Mouse (Mus musculus): ENCODE data around the gene Paqr9.
"Not testable (repeated sequence)": the region's sequence is repeated elsewhere in the genome, so short reads cannot be mapped to it uniquely, and the experiment has no call there.

Gene Paqr9

DNA sequence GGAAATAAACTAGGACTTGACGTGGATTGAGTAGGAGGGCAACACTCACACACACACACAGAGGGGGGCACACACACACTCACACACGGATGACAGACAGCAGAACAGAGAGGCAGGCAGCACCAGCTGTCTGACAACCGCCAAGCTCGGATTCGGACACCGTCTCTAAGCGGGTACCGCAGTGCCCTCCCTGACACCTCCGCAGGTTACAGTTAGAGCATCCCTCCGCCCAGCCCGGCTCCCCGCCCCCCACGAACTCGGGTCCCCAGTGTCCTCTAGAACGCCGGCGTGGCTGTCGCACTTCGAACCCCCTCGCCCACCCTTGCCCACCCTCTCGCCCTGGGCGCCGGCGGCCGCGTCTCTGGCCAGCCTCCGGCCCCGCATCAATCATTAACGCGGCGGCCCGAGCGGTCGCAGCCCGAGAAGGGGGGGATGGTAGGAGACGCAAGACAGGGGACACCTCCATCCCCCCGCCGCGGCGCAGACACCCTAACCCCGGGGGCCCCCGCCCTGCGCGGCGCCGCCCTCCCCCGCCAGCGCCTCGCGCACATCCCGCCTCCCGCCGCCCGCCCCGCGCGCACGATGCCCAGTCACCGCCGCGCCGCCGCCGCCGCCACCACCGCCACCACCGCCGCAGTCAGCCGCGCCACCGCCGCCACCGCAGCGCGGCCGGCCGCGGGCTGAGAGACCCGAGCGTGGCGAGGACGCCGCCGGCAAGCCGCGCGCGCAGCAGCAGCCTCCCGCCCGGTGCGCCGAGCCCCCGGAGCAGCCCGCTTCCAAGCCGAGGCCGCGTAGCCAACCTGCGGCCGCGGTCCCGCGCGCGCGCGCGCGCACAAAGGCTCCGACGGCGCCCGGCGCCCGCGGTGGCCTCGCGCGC lies at the start of gene Paqr9:
TSS of gene Paqr9 (plus strand) at position 599 of the 877 bp plus-strand sequence.
- DNase-seq (ENCODE audit: low spot score), result no peak

DNA sequence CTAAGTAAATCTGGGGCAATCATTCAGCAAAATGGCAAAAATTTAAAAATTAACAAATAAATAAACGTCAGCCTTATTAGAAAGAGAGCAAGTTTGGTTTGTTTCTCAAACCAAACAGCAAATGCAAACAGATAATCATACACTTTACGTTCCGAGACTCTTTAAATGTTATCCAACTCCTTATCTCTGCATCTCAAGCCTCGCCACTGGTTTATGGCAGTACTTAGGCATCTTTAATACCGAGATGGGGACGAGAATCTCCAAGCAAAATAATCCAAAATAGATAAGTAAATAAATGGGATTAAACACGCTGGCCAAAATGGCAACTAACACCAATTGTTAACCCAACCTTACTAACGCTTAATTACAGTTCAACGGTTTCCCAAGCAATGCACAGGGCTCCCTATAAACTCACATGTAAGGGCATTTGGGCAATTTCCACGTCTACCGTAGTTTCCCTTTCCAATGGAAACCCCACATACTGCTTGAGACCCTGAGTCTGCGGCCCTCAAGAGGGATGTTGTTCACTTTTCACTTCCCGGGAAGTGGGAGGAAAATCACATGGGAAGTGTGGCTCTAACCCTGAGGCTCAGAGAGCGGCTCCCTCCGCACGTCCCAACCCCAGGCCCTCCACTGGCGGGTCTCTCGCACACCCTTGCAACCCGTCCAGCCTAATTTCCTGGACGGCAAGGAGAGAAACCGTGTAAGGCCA lies 48.6 kb upstream of the Paqr9 start:
- no peak for DNase-seq (ENCODE audit: low spot score)

DNA sequence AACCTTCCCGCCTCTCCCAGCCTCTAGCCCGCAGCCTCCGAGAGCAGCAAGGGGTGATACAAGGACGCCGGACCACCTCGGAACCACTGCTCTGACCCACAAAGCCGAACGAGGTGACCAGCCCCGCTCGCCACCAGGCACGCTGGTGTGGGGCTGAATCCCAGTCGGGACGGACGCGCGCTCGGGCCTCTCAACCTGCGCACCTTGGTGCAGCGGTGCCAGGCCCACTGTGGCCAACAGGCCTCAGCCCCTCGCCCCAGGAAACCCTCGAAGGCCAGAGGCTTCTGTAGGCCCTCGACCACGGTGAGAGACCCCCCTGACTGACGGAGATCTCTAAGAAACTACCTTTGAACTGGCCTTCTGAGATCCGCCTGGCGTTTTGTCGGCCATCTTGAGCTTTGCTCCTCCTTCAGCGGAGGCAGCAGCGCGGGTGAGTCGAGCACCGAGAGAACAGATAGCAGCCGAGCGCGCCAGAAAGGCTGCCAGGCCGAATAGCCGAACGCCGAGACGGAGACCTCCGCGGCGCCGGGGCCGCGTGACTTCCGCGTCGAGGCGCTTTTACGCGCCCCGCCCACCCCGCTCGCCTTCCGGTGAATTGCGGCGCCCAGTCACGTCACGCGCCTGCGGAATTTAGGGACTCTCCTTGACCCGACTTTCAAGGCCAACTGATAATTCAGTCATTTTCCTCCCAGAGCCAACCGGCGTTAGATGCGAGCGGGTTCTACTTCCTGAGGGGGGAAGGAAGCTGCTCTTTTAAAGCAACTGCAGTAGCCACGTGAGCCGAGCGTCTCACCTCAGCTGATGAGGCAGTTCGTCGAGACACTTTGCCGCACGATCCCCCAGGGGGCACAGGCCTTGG lies 47.8 kb upstream of the Paqr9 start, which contains the start of gene U2surp:
TSS of gene U2surp (minus strand) at position 525 of the 859 bp plus-strand sequence.
- peak; percentile 81 for DNase-seq (ENCODE audit: low spot score)

DNA sequence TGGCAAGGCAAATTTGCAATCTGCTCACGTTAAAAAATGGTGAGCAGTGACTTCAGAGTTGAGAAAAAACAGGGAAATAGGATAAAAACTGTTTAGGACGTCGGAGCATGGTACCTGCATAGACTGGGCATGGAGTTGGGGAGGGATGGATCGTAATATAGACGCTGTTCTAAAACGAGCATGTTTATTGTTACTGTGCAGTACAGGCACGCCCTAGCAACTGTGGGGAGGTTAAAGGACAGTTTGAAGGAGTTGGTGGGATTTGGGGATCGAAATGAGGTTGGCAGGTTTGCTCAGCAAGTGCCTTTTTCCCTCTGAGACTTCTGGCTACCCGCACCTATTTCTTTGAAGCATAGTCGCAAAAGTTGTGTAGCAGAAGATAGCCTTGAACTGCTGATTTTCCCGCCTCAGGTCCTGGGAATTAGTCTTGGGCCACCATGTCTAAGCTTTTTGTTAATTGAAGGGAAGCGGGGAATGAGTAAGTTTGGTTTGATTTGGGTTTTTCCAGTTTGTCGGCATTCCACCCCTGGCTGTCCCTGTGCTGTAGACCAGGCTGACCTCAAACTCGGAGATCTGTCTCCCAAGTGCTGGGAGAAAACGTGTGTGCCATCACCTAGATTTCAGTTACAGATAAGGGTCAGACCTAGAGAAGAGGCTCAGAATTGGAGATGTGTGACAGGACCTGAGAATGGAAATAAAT lies 47.0 kb upstream of the Paqr9 start:
- no peak for DNase-seq (ENCODE audit: low spot score)

DNA sequence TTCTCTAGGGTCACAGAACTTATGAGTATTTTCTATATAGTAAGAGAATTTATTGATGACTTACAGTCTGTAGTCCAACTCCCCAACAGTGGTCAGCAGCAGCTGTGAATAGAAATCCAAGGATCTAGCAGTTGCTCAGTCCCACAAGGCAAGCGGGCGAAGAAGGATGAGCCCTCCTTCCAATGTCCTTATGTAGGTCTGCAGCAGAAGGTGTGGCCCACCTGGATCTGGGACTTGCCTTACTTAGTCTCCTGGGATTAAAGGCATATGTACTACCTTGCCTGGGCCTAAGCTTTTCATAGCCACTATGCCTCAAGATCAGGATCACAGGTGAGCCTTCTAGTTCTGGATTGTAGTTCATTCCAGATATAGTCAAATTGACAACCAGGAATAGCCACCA lies 45.7 kb upstream of the Paqr9 start:
- no peak for DNase-seq (ENCODE audit: low spot score)

DNA sequence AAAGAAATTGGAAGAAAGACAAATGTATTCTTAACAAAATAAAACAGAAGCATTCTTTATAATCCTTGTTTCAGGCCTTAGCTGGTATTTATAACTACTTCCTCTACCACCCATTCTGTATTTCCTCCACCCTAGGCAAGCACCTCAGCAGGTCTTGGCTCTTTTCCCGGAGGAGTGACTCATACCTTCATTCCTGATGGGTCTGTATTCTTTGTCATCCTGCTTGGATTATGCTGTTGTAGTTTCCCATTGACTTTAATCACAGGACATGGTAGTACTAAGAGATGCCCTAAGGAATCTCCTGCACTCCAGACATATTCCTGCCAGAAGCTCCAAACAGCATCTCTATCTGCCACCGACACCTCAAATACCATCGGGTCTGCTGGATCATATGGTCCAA lies 45.1 kb upstream of the Paqr9 start:
- DNase-seq (ENCODE audit: low spot score), result not testable (repeated sequence)

DNA sequence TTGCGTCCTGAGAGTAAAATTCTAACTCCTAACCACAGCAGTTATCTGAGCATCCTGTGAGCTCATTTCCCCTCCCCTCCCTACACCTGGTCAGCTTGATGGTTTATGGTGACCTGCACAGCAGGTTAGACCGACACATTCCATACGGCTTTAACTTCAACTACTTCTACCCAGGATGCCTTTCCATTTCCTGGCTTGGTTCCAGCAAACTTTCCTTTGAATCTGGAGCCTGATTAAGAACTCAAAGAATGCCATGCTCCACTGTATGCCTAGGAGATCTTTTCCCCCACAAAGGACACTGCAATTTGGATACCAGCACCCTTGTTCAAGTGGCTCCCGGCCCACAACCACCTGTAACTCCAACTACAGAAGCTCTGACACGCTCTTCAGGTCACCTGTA lies 38.9 kb upstream of the Paqr9 start:
- no peak for DNase-seq (ENCODE audit: low spot score)

DNA sequence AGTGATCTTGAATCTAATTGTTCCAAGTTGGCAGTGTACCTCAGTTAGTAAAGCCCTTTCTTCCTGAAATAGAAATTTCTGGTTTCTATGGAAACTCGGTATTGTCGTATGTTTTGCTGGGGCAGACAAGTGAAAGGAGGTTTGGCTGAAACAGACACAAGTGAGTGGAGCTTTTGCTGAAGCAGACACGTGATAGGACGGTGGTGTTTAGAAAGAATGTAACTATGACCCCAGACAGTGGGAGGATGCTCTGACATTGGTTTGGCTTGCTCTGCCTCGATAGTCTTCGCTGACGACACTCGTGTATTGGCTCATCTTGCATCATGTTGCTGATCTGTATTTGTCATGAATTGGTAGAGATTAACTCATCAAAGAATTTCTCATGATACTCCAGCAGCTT lies 38.4 kb upstream of the Paqr9 start:
- no peak for DNase-seq (ENCODE audit: low spot score)

DNA sequence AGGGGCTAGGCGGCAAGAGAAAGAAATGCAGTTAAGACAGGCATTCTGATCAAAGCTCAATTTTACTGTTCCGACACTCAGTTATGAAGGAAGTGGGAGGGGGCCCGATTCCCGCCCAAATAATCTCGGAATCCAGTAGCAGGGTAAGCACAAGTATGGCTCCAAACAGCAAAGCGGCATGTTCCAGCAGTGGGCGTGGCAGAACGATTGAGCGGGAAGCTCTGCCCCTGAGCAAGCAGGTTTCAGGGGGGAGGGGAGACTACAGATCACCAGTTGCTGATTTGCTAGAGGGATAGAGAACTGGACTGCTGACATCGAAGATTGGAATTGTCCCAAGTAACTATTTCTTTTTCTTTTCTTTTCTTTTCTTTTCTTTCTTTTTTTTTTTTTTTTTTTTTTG lies 37.9 kb upstream of the Paqr9 start:
- no peak for DNase-seq (ENCODE audit: low spot score)

DNA sequence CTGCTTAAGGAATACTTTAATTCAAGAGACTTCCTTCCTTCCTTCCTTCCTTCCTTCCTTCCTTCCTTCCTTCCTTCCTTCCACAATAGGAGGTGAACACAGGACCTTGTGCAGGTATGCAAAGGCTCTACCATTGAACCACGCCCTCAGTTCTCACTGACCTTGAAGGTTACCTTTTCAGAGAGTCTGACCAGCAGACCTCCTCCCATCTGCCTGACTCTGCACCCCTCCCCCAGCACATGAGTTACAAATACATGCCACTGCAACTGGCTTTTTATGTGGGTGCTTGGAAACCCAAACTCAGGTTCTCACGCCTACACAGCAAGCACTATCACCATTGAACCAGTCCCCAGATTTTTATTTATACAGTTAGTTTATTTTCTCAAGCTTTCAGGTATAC lies 36.9 kb upstream of the Paqr9 start:
- no peak for DNase-seq (ENCODE audit: low spot score)

DNA sequence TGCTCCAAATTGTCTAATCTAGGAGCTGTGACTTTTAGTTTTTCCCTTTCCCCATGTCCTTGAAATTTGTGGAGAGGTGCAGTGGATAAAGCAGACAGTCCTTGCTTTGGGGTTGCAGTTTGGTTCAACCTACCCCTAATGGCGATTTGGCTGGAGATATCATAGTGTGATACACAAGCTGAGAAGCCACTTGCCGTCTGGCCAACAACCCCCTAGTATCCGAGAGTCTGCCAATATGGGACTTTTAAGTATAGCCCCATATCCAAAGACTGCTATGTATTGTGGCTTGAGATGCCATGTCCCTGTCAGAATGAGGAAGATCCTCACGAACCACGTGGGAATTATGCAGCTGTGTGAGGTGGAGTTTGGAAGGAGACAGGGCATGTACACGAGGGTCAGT lies 34.1 kb upstream of the Paqr9 start:
- DNase-seq (ENCODE audit: low spot score), result no peak

DNA sequence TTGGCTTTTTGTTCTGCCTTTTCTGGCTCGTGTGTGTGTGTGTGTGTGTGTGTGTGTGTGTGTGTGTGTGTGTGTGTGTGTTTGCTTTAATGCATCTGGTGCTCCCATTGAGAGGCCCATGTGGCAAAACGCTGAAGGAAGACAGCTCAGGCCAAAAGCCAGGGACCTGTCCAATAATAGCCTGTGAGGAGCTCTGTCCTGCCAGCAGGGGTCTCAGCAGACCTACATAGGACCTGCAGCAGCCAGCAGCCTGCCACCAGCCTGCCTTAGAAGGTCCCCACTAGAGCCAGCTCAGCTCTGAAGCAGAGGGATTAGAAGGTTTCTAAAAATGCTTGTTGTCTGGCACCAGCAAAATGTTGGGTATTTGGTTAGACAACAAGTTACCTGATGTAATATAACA lies 33.5 kb upstream of the Paqr9 start:
- DNase-seq (ENCODE audit: low spot score), result no peak

DNA sequence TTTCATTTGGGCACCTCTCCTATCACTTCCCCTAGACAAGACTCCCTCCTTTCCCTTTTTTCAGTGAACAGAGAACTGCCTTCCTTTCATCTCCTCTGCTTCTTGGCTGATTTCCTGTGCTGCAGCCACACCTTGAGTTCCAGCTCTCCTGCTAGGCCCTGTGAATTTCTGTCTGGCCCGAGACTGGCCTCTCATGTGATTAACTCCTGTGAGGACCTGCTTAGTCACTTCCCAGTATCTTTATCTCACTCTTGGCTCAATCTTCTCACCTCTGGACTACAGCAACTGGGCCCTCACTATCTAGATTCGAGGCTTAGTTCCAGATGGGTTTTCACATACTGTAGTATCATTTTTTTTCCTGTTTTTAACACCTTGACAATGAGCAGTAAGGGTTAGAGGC lies 31.8 kb upstream of the Paqr9 start:
- DNase-seq (ENCODE audit: low spot score), result no peak

DNA sequence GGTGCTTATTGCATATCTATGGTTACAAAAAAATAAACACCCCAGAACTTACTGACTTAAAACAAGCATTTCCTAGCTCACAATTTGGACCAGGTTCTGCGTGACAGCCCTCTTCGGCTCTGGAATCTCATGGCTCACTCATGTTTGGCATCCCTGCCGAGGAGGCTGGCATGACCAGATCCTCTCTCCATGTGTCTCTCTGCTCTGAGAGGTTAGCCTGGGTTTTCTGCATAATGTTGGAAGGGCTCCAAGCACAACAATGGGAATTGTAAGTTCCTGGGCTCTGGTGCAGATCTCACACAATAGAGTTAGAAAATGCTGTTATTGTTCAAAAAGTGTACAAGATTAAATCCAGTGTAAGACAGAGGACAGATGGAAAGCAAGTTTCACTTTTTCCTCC lies 28.3 kb upstream of the Paqr9 start:
- DNase-seq (ENCODE audit: low spot score), result no peak

DNA sequence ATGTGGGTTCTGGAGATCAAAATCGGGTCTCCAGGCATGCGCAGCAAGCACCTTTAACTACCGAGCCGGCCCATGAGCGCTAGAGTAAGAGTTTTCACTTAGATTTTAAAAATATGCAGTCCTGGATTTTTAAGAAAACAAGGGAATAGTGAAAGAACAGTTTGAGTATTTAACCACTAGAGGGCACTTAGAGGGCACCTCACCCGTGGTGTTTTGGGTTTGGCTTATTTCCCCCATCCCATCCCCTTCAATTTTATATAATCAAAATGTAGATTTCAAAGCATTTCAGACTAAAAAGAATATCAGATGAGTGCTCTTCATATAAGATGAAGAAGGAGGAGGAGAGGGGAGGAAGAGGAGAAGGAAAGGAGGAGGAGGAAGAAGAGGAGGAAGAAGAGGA lies 25.6 kb upstream of the Paqr9 start:
- no peak for DNase-seq (ENCODE audit: low spot score)

DNA sequence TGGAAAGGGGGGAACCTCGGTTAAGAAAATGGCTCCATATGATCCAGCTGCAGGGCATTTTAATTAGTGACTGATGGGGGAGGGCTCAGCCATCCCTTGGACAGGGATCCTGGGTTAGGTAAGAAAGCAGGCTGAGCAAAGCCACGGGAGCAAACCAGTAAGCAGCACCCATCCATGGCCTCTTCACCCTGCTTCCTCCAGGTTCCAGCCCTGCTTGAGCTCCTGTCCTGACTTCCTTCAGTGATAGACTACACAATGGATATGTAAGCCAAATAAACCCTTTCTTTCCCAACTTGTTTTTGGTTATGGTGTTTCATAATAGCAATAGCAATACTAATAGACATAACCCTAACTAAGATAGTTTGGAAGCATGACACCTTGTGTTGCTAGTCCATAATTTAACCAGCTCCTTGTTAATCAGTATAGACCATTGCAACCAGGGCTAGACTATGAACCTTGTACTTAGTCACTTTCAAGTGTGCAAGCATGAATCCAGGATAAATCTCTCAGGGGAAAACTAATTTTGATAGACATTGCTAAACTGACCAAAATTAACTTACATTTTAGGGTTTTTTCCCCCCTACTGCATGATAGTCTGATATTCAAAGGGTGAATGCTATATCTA lies 20.2 kb upstream of the Paqr9 start:
- DNase-seq (ENCODE audit: low spot score), result no peak

DNA sequence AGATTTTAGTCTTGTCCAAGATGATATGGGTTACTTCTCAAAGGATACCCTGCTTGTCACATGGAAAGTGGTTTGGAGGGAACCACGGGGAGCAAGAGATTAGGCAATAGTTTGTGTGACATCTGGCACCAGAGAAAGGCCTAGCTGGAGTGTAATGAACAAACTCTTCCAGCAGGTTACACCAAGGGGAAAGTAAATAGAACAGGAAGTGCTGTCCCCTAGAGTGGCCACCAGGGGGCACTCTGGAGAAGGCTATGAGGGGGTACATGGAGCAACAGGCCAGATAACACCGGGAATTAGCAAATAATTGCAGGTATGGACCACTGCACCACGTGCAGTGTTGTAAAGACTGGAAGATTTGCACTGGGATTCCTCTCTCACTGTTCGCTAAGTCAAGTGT lies 19.0 kb upstream of the Paqr9 start:
- DNase-seq (ENCODE audit: low spot score), result no peak

DNA sequence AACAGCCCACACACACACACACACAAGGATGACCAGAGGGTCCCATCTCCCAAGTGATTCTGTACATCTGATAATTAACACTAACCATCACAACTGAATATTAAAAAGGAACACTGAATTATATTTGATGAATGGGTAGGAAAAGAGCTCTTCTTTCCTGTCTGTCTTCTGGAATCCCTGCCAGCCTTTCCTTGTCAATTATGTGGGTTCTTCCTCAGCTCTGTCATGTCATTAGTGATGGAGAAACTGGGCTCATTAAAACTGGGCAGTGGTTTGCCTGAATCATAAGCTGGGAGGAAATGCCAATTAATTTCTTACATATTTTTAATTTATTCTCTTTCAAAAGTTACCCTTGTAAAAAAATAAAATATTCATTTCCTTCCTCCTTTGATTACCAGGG lies 18.2 kb upstream of the Paqr9 start:
- no peak for DNase-seq (ENCODE audit: low spot score)

DNA sequence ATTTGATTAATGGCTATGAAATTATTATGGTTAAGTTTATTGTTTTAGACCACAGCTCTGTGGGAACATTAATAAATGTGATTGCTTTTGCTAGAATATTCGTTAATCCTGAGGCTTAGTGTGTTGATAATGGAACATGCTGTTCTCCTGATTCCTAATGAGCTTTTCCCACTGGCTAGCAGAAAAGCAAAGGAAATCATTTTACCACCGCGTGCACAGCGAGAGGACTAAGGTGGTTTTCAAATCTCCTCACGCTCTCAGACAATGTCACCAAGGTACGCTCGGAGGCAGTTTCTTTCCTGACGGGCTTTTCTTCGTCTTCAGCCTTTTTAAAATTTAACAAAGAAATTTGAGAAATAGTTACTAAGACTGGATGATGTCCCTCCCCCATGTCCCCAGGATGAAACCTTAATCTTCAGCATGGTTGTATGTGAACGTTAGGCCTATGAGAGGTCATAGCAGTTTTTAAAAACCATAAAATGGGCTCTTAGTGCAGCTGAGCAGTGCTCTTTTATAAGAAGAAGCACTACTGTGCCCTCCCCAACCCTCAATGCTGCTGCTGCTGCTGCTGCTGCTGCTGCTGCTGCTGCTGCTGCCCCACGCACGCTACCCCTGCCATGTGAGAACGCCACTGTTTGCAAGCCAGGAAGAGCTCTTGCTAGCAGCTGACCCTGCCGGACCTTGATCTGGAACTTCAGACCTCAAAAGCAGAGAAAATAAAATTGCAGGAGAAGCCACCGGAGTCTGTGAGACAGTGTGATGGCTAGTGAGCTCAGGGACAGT lies 17.6 kb upstream of the Paqr9 start:
- no peak for DNase-seq (ENCODE audit: low spot score)

DNA sequence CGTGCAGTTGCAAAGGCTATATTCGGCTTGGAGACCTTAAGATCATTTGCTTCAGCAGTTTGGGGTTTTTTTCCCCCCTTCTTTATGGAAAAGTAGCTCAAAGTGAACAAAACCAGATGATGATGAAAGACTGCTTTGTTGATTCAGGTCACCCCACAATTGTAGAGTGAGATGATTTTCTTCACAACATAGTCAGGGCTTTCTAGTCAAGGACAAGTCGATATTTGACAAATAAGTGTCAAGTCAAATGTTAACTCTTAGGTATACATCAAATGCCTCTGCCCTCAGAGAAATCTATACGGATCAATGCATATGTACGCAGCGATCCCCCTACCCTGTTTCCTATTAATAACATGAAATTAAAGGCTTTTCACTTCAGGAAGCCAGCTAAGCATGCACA lies 17.0 kb upstream of the Paqr9 start:
- no peak for DNase-seq (ENCODE audit: low spot score)

DNA sequence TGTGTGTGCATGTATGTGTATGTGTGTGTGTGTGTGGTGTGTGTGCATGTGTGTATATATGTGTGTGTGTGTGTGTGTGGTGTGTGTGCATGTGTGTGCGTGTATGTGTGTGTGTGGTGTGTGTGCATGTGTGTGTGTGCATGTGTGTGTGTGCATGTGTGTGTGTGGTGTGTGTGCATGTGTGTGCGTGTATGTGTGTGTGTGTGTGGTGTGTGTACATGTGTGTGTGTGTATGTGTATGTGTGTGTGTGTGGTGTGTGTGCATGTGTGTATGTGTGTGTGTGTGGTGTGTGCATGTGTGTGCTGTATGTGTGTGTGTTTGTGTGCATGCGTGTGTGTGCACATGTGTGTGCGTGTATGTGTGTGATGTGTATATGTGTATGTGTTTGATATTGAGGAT lies 14.9 kb upstream of the Paqr9 start:
- DNase-seq (ENCODE audit: low spot score), result no peak
